Mouse (Mus musculus) testis, adult 2 months (tissue): Measurements from ENCODE around the gene Tgif1. TPM values are rescaled to one million over a fixed set of nuclear protein-coding genes. Genes with fewer than 3 reads are reported as not detected.

Source experiments
- H3K27ac ChIP-seq: fragments of 200-500 bp; 2 replicates; pipeline ENCODE4 v1.5.1; 2012; ENCODE audit warnings: low read depth, low read length; ENCODE audit not compliant: control insufficient read depth, insufficient read depth
- H3K27me3 ChIP-seq: fragments of 200-500 bp; 2 replicates; pipeline ENCODE4 v1.6.1; 2012; ENCODE audit warnings: mild to moderate bottlenecking, low read length, moderate library complexity; ENCODE audit not compliant: control insufficient read depth, insufficient read depth
- H3K36me3 ChIP-seq: fragments of 200-500 bp; 2 replicates; pipeline ENCODE4 v1.6.1; 2012; ENCODE audit warnings: mild to moderate bottlenecking, low read length; ENCODE audit not compliant: control insufficient read depth, insufficient read depth
- H3K4me1 ChIP-seq: fragments of 200-500 bp; 2 replicates; pipeline ENCODE4 v1.6.1; 2012; ENCODE audit warnings: low read length; ENCODE audit not compliant: control insufficient read depth, insufficient read depth
- H3K4me3 ChIP-seq: fragments of 200-500 bp; 2 replicates; pipeline ENCODE4 v1.5.1; 2012; ENCODE audit warnings: low read depth, mild to moderate bottlenecking, low read length, moderate library complexity, mixed read lengths; ENCODE audit not compliant: control insufficient read depth
- CTCF ChIP-seq: fragments of 200-500 bp; IDR thresholded peaks from 2 replicates; pipeline ENCODE4 v1.5.1; 2012; ENCODE audit warnings: low read depth, mild to moderate bottlenecking, inconsistent platforms, low read length, moderate library complexity; ENCODE audit not compliant: control insufficient read depth, insufficient read depth, insufficient replicate concordance
- POLR2A ChIP-seq: fragments of 200-500 bp; IDR thresholded peaks from 2 replicates; pipeline ENCODE4 v1.6.1; 2012; ENCODE audit warnings: low read depth, mild to moderate bottlenecking, inconsistent platforms, low read length, moderate library complexity; ENCODE audit not compliant: control insufficient read depth
- polyA plus RNA-seq: library from polyadenylated mRNA; depleted of rRNA; stranded (reverse); fragments of >200 nt; gene quantifications from 2 replicates; pipeline ENCODE4 v1.2.3, GENCODE M21; 2012; rRNA removed

Gene Tgif1
- polyA plus RNA-seq, 1 experiment = 50.9 TPM

- Histone ChIP-seq H3K4me3 (no peak overlapping the region), H3K27me3 (no peaks in the 10 kb centered on the region), H3K4me1 (no peaks in the 10 kb centered on the region), H3K36me3 (no peaks in the 10 kb centered on the region), H3K27ac (peak overlapping the region; percentile 57)
- TF ChIP-seq POLR2A (no peak), CTCF (no peak)
Measured at GRCm38 (mm10) chr17:70794291-70794690, 59.1 kb downstream of the Tgif1 start.

Other genes starting within 250 kb of the Tgif1 start
- 2.1 and 3.4 TPM in 2 replicates for gene Myom1, start 149.1 kb upstream of the Tgif1 start, polyA plus RNA-seq
- gene Myl12a, start 149.3 kb upstream of the Tgif1 start, polyA plus RNA-seq = 29.2 and 30.6 TPM in 2 replicates